Mouse (Mus musculus): ENCODE results near the gene Zfp277.

GRCm38 (mm10) chr12:40382539-40382938 is 63.2 kb downstream of the Zfp277 start:
- TF ChIP-seq POLR2A (IDR thresholded peaks at IDR 0.05; ENCODE audit: low read depth, low read length) (no peak), CTCF (IDR thresholded peaks at IDR 0.05; ENCODE audit: extremely low read depth, insufficient read length, insufficient replicate concordance, low read depth, low read length) (no peak)

Data from small intestine, adult 2 months (tissue).